Mouse (Mus musculus) gastrocnemius, postnatal 14 days (tissue): ENCODE measurements around the gene Pds5b. TPM values are rescaled to one million over a fixed set of nuclear protein-coding genes. Genes with fewer than 3 reads are reported as not detected.
"Not testable (repeated sequence)": the region's sequence is repeated elsewhere in the genome, so short reads cannot be mapped to it uniquely, and the experiment has no call there.

ENCODE experiments used
- DNase-seq: peaks from one replicate; pipeline ENCODE4 v3.0.0; 2021; ENCODE audit warnings: mixed read lengths
- intact Hi-C: fragments of 180-260 bp; cut with DNase I; formaldehyde crosslinking; loops from one replicate; pipeline ENCODE4 v1.15.1; 2025; ENCODE audit warnings: low total_unique reads
- total RNA-seq, 2 experiments: library from RNA; stranded (reverse); gene quantifications; 2 replicates each; pipeline ENCODE4 v1.2.3; 2021

Gene Pds5b
- total RNA-seq, 2 experiments from 2014 or later = 16.6 to 19.2 TPM

DNA sequence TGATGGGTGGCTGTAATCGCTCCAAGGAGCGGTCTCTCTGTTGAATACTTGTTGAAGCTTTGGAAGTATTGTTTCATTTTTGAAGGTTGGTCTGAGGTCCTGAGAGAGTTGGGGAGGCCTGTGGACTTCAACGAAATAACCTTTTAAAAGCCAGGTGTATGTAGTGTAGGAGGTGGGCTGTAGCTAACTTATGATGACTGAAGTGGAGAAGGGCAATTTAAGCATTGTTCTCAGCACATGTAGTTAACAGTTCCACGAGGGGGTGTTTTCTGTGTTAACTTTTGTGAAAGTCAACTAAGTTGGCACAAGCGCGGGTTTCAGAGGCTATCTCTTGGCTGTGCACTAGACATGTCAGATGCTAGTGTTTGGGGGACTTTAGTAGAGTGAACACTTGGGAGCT lies 1.3 kb downstream of the Pds5b start:
- intact Hi-C loops = no loop called here

GRCm38 (mm10) chr5:150682862-150683261 lies 9.3 kb downstream of the Pds5b start:
- intact Hi-C loops, DNase-seq: not testable (repeated sequence)

More for the DNA sequence above, 1.3 kb downstream of the Pds5b start:
- DNase-seq = no peak

DNA sequence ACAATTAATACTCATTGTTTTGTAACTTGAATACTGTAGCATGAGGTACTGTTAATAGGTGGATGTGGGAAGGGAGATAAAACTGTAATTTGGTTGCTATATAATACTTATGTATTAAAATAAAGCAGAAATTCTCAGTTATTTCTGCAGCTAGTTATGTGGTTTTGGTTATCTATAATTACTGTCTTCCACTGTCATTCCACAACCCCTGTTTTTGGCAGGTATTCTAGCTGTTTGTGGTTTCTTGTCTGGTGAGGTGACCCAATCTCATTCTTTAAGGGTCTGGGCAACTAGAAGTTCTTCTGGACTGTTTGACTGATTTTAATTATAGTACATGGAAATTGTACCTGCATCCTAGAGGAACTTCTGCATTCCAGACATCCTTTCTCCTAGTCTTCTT lies 17.1 kb downstream of the Pds5b start:
- intact Hi-C loops = no loop called here
- no peak for DNase-seq

DNA sequence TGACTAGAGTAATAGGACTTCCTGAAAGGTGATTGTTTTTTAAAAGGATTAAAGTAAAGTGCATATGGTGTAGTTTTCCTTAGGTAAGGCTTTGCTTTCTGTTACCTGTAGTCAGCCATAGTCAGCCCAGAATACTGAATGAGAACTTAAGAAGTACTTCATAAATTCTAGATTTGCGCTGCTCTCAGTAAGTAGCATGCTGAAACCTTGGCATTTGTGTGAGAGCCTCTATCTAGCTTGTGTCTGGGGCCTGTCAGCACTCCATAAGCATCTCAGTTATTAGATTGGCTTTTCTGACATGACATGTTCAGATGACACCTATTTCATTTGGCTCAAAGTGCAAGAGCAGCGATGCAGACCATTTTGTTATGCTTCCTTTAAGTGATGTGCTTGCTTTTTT lies 19.7 kb downstream of the Pds5b start:
- intact Hi-C loops = no loop called here
- no peak for DNase-seq

- no peak for DNase-seq
- intact Hi-C loops = no loop called here
These were observed 29.2 kb downstream of the Pds5b start for GRCm38 (mm10) chr5:150702714-150703113.

DNA sequence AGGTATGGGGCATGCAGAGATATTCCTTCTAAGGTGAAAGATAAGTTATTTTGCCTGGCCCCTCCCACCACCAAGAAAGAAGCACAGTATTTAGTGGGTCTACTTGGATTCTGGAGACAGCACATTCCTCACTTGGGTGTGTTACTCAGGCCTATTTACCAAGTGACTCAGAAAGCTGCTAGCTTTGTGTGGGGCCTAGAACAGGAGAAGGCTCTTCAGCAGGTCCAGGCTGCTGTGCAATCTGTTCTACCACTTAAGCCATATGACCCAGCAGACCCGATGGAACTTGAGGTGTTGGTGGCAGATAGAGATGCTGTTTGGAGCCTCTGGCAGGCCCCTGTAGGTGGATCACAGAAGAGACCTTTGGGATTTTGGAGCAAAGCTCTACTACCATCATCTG lies 33.1 kb downstream of the Pds5b start:
- DNase-seq, intact Hi-C loops: not testable (repeated sequence)

GRCm38 (mm10) chr5:150707181-150707580 lies 33.6 kb downstream of the Pds5b start:
- intact Hi-C loops, DNase-seq: not testable (repeated sequence)

DNA sequence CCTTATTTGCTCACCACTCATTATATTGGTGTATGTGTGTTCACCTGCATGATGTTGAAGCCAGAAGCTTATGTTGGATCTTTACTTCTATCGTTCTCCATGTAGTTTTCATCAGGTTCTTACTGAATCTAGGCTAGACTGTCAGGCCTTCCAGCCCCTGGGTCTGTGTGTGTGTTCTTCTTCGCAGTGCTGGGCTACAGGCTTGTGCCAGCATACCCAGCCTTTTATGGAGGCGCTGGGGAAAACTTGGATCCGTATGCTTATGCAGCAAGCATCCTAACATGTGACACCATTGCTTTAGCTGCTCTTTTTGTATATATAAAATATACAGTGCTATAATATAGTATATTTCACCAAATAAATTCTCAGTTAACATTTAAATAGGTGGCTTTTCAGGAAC lies 38.0 kb downstream of the Pds5b start:
- intact Hi-C loops = no loop called here
- no peak for DNase-seq

DNA sequence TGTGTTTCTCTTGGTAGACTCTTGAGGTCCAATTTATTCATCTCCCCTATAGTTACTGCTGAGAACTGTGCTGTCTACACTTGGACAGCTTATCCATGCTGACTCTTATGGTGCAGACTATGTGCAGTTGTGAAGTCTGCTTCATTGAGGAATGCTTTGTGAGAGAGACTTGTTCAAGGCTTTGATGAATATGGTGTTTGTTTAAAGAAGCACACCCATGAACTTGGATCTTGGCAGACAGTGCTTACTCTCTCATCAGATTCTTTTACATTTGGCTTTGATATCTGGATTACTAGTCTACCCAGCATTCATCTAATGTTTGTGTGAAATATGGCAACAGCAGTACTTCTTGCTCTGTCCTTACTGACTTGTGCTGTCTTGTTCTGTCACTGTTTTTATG lies 39.9 kb downstream of the Pds5b start:
- intact Hi-C loops = no loop called here
- no peak for DNase-seq

DNA sequence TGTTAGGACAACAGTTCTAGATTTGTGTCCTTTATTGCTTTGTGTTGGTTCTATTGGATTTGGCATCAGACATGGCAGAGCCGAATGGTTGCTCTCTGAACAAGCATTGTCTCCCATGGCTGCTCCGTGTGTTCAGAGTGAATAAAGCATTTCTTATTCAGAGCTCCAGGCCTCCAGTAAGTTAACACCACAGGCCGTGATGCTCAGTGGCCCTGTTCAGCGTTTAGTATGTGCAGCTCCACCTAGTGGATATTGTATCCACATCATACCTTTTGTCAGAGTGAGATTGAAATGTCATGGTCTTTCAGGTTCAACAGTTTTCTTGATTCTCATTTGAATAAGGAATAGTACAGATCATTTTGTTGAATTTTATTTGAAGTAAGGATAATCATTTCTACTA lies 44.2 kb downstream of the Pds5b start:
- intact Hi-C loops = no loop called here
- DNase-seq = no peak

DNA sequence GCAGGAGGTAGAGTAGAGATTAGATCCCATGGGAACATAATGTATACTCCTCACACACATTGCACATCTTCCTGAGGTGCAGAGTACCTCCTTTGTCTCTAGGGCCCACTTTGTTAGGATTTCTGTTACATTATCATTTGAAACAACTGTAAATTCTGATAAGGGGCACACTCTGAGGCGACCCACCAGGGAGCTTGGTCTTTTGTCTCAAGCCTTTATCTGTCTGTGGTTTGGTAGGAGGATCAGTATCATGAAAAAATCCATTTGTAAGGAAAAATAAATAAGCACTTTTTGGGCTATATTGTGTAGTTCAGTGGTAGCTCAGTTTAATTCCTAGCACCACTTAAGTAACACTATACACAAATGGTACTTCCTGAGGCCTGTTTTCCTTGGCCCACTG lies 51.1 kb downstream of the Pds5b start:
- intact Hi-C loops = no loop called here
- no peak for DNase-seq

GRCm38 (mm10) chr5:150737028-150737427 lies 63.5 kb downstream of the Pds5b start:
- intact Hi-C loops, DNase-seq: not testable (repeated sequence)

DNA sequence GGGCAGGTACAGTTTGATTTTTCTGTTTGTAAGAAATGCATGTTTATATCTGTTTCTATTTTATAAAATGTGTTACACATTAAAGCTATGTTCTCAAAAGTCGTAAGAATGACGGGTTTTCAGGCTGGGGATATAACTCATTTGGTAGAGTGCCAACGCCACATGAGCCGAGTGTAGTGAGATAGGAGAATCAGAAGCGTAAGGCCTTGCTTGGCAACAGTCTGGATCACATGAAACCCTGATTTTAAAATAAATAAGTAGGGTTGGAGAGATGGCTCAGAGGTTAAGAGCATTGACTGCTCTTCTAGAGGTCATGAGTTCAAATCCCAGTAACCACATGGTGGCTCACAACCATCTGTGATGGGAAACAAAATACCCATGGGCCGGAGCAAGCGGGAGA lies 65.8 kb downstream of the Pds5b start:
- no peak for DNase-seq
- intact Hi-C loops = no loop called here

DNA sequence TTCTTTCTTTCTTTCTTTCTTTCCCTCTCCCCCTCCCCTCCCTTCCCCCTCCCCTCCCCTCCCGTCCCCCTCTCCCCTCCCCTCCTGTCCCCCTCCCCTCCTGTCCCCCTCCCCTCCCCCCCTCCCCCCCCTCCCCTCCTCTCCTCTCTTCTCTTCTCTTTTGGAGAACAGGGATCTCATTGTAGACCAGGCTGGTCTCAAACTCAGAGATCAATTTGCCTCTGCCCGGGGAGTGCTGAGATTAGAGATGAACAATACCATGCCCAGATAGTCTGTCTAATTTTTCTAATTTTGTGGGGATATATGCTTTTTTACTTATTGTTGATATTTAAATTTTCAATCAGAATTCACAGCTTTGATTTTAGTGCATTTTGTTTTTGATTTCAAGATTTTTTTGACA lies 67.1 kb downstream of the Pds5b start:
- intact Hi-C loops = no loop called here
- no peak for DNase-seq

- DNase-seq = no peak
- intact Hi-C loops = no loop called here
These were observed 83.1 kb downstream of the Pds5b start for GRCm38 (mm10) chr5:150756623-150757022.

- DNase-seq = no peak
- intact Hi-C loops = no loop called here
These were observed 98.9 kb downstream of the Pds5b start for GRCm38 (mm10) chr5:150772403-150772802.

GRCm38 (mm10) chr5:150773083-150773482 lies 99.5 kb downstream of the Pds5b start:
- DNase-seq = no peak
- intact Hi-C loops = no loop called here

GRCm38 (mm10) chr5:150788261-150788660 lies 114.7 kb downstream of the Pds5b start:
- intact Hi-C loops = no loop called here
- no peak for DNase-seq

DNA sequence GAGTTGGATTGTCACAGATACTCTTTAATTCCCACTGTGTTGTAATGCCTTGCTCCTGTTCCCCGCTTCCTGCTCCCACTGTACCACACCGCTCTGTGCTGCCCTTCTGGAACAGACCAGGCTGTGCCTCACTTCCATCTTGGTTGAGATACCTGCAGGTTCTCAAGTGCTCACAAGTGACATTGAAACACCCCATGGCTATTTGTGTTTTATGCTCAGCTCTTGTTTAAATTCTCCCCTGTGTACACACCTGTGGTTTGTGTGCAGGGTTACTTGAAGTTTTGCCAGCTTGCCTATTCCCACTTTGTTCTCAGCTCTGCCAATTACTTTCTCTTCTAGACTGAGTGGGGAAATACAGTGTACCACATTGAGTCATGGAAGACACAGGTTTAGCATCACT lies 115.5 kb downstream of the Pds5b start:
- intact Hi-C loops = no loop called here

DNA sequence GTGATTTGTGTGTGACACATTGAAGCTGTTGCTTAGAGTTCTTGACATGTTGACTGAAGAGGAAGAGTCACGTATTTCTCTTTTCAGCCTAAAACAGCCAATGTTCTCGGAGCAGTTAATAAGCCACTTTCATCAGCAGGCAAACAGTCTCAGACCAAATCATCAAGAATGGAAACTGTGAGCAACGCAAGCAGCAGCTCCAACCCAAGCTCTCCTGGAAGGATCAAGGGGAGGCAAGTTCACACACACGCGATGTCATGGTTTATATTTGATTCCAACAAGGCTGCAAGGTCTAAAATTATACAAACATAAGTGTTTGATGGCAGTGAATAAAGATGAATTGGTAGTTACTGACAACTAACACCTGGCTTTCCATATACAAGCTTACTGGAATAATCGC lies 120.6 kb downstream of the Pds5b start:
- intact Hi-C loops = no loop called here

More for the DNA sequence above, 115.5 kb downstream of the Pds5b start:
- DNase-seq = no peak

DNA sequence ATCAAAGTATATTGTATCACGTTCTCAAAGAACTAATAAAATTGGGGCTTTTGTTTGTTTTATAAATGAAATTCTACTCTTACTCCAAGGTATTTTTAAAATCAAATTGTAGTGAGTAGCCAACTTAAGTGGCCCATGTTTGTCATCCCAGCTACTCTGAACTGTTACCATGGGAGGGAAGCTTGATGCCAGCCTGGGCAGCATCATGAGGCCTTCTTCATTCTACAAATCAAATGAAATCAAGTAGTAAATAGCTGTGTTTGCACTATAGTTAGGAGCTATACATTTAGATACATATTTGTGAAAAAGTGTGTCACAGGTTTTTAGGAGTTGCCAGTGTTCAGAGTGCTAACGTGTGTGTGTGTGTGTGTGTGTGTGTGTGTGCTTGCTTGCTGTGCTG lies 126.5 kb downstream of the Pds5b start:
- intact Hi-C loops = no loop called here
- no peak for DNase-seq

More for the DNA sequence above, 120.6 kb downstream of the Pds5b start:
- DNase-seq = no peak
